Mouse (Mus musculus) heart, embryonic 15.5 days (tissue): ENCODE data around the gene Plscr1. TPM values are rescaled to one million over a fixed set of nuclear protein-coding genes. Genes with fewer than 3 reads are reported as not detected.

ENCODE experiments used
- microRNA-seq: library from miRNA; unstranded; fragments of <30 nt; microRNA quantifications from one replicate; pipeline ENCODE4, GENCODE M21; 2016
- polyA plus RNA-seq: library from polyadenylated mRNA; unstranded; fragments of >200 nt; fragmentation: Nextera tagmentation; extraction: Ambion mirVana; gene quantifications from 2 replicates; pipeline ENCODE4 v1.2.1, GENCODE M21; 2015

Plscr1 gene
- polyA plus RNA-seq, 1 experiment from 2014 or later: 25.0 TPM

Small RNA genes within 50 kb of the gene (microRNA-seq; reads per million reads assigned to microRNA genes)
- gene Mir6386: not detected

Other genes starting within 250 kb of the Plscr1 start
- not detected in 2 replicates for gene Plscr5, start 56.8 kb upstream of the Plscr1 start, polyA plus RNA-seq
- 8.5 and 11.5 TPM in 2 replicates for gene Plscr2, start 25.9 kb downstream of the Plscr1 start, polyA plus RNA-seq
- gene 1700057G04Rik, start 59.6 kb downstream of the Plscr1 start, polyA plus RNA-seq: not detected in 2 replicates
- gene Plscr4, start 207.6 kb downstream of the Plscr1 start, polyA plus RNA-seq: 6.3 and 7.5 TPM in 2 replicates